Mouse (Mus musculus) megakaryocyte, embryonic 14.5 days (primary cell): ENCODE data around the gene Slc2a4.

Experiments used
- FLI1 ChIP-seq: IDR thresholded peaks from 2 replicates; pipeline ENCODE4 v1.6.1; 2012; ENCODE audit warnings: low read length, inconsistent platforms, mixed read lengths
- GATA1 ChIP-seq: IDR thresholded peaks from 3 replicates; pipeline ENCODE4 v1.6.1; 2012; ENCODE audit warnings: mixed read lengths, low read length, inconsistent platforms, borderline replicate concordance

- TF ChIP-seq GATA1, result no peak
- TF ChIP-seq FLI1, result no peak
These were observed 25.8 kb downstream of the Slc2a4 start for GRCm38 (mm10) chr11:69922012-69922756.
